Mouse (Mus musculus): ENCODE data around the gene Gsk3b.

Gene Gsk3b

GRCm38 (mm10) chr16:38088629-38089446, at the start of gene Gsk3b:
Gsk3b (plus strand) TSS chr16:38089001.
- peak; percentile 99 to 100 for DNase-seq

- no peak for DNase-seq
Observed at GRCm38 (mm10) chr16:38042160-38042559, 46.6 kb upstream of the Gsk3b start.

- DNase-seq, result no peak
Observed at GRCm38 (mm10) chr16:38044551-38044950, 44.2 kb upstream of the Gsk3b start.

GRCm38 (mm10) chr16:38047781-38048558, 40.8 kb upstream of the Gsk3b start:
- DNase-seq, result peak in 1 of 2 experiments; percentile 13

DNA sequence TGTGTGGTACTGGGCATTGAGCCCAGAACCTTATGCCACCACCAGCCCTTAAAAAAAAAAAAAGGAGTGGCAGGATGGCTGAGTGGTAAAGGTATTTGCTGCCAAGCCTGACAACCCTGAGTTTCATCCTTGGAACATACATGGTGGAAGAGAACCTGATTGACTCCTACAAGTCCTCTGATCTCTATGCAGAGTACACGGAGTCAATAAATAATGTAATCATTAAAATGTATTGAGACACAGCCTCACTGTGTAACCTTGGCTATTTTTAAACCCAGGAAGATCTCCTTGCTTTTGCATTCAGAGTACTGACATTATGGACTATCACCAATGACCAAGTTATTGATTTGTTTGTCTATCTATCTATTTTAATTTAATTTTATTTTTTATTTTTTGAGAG, 30.9 kb upstream of the Gsk3b start:
- DNase-seq, result no peak

GRCm38 (mm10) chr16:38058836-38059235, 30.0 kb upstream of the Gsk3b start:
- DNase-seq, result peak in 1 of 2 experiments; percentile 21

- no peak for DNase-seq
Observed at GRCm38 (mm10) chr16:38059631-38060030, 29.2 kb upstream of the Gsk3b start.

GRCm38 (mm10) chr16:38073859-38074631, 14.8 kb upstream of the Gsk3b start:
- DNase-seq, result peak; percentile 43 to 60

GRCm38 (mm10) chr16:38080201-38080600, 8.6 kb upstream of the Gsk3b start:
- DNase-seq, result no peak

DNA sequence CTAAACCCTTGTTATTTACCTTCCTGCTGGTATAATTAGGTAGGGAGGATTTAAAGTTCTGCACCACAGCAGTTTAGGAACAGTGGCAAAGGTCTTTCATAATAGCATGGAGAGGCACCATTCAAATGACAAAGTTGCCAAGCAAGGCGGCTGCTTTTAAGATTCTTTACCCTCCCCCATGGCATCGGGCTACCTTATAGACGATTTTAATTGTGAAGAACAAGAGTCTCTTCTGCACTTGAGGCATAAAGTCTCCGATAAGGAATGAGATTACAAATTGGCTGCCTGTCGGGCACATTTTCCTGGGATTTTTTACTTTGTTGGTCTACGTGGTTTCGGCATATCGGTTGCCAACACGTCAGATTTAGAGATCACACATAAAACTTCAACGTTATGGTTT, 1.6 kb upstream of the Gsk3b start:
- DNase-seq, result no peak

DNA sequence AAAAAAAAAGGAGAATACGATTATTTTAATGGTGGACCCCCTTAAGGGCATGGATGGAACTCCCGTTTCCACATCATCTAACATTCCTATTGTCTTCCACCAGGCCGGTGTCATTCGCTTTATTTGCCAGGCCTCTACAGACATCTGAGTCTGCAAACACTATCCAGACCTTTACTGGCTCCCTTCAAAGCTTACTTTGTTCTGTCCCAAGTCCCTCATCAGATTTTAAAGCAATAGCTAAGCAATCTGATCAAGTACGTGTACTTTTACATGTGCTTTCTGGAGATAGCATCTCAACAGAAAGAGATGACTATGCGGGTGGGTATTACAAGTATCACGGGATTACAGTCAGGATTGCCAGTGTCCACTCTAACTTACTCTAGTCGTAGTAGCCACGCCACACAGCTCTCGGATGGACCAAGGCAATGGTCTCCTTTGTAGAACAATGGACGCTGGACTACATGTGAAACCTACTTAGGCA, 1.1 kb upstream of the Gsk3b start:
- DNase-seq, result no peak

DNA sequence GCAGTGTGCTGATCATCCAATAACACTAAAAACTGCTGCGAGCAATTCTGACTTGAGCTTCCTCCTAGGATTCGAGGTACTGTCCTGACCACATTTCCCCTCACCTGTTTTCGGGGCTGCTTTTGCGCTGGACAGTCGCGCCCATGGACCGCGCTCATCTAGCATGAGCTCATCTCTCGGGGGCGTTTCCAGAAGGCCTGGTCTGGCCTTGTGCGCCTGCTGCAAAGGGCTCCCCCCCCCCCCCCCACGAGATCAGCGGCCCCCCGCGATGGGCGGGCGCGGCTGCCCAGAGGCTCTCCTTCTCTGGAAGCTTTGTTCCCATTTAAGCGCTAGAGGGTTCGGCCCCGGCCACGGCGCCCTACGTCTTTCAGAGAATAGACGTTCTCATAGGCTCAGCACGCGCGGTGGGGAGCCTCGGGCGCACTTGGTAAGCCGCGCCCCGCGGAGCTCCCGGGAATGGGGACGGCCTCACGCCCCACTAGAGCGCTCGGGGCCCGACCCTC, 624 bp upstream of the Gsk3b start:
- DNase-seq, result peak; percentile 77 to 85

DNA sequence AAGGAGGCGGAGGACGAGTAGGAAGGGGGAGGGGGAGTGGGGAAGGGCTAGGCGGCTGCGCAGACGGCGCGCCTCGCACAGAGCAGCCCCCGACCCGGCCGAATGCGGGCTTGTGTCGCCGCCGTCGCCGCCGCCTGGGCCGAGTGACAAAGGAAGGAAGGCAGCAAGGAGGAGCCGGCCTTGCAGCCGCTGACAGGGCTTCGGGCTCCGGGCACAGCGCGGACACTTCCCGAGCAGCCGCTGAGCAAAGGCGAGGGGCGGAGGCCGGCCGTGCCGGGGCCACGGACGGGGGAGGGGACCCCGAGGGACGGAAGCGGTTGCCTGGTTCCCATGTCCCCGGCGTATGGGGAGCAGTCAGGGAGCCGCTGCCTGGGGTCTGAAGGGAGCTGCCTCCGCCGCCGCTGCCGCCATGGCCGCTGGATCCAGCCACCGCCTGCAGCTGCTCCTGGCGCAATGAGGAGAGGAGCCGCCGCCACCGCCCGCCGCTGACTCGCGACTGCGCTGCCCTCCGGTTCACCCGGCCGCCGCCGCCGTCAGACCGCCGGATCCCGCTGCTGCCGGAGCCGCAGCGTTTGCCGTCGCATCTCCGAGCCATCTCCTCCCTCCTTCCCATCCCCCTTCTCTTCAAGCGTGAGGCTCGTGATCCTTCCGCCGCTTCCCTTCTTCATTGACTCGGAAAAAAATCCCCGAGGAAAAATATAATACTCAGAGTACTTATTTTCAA, 808 bp downstream of the Gsk3b start:
- DNase-seq, result peak in 1 of 2 experiments; percentile 67

- DNase-seq, result peak in 1 of 2 experiments; percentile 27
Observed at GRCm38 (mm10) chr16:38090341-38091005, 1.7 kb downstream of the Gsk3b start.

DNA sequence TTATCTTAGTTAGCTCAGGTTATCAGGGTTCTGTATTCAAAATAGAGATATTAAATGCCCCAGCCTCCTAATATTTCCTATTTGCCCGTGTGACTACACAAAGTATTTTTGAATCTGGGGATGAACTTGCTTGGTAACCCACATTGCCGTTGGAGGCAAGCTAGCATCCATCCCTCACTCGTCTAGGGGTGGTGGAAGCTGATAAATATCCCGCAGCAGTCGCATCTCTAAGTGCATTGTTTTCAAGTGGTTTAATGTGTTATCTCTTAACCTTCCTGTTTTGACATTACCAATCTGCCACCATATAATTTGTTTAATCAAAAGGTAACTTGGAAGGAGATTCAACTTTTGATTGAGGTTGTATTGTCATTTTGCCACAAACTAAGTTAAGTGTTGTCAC, 2.2 kb downstream of the Gsk3b start:
- DNase-seq, result no peak

GRCm38 (mm10) chr16:38091706-38092105, 2.9 kb downstream of the Gsk3b start:
- no peak for DNase-seq

- peak in 1 of 2 experiments; percentile 45 for DNase-seq
Observed at GRCm38 (mm10) chr16:38092598-38092997, 3.8 kb downstream of the Gsk3b start.

GRCm38 (mm10) chr16:38095181-38095851, 6.5 kb downstream of the Gsk3b start:
- no peak for DNase-seq

GRCm38 (mm10) chr16:38097521-38097920, 8.7 kb downstream of the Gsk3b start:
- DNase-seq, result no peak

- no peak for DNase-seq
Observed at GRCm38 (mm10) chr16:38099325-38099724, 10.5 kb downstream of the Gsk3b start.

GRCm38 (mm10) chr16:38100569-38100968, 11.8 kb downstream of the Gsk3b start:
- no peak for DNase-seq
